Mouse (Mus musculus) neural tube, embryonic 13.5 days (tissue): ENCODE data around the gene Arl1. TPM values are rescaled to one million over a fixed set of nuclear protein-coding genes. Genes with fewer than 3 reads are reported as not detected.

Experiments used
- ATAC-seq: fragments of 200-750 bp; cut with Nextera tagmentation; 2 replicates; pipeline ENCODE4 v1.8.0; 2017; ENCODE audit warnings: low read depth, mild to moderate bottlenecking, moderate TSS enrichment, moderate library complexity
- H3K27ac ChIP-seq: fragments of 300-500 bp; sonication (generic); replicated peaks from 2 replicates; pipeline ENCODE4 v1.5.1; 2015; ENCODE audit warnings: moderate library complexity, mild to moderate bottlenecking, inconsistent platforms
- H3K27me3 ChIP-seq: fragments of 300-500 bp; sonication (generic); 2 replicates; pipeline ENCODE4 v1.6.1; 2015; ENCODE audit warnings: mild to moderate bottlenecking, inconsistent platforms
- H3K36me3 ChIP-seq: fragments of 300-500 bp; sonication (generic); 2 replicates; pipeline ENCODE4 v1.6.1; 2015; ENCODE audit warnings: mild to moderate bottlenecking, inconsistent platforms
- H3K4me1 ChIP-seq: fragments of 300-500 bp; sonication (generic); replicated peaks from 2 replicates; pipeline ENCODE4 v1.6.1; 2015; ENCODE audit warnings: inconsistent platforms
- H3K4me2 ChIP-seq: fragments of 300-500 bp; sonication (generic); 2 replicates; pipeline ENCODE4 v1.6.1; 2015; ENCODE audit warnings: inconsistent platforms, mild to moderate bottlenecking, moderate library complexity
- H3K4me3 ChIP-seq: fragments of 300-500 bp; sonication (generic); 2 replicates; pipeline ENCODE4 v1.5.1; 2015; ENCODE audit warnings: mild to moderate bottlenecking, inconsistent platforms
- H3K9ac ChIP-seq: fragments of 300-500 bp; sonication (generic); 2 replicates; pipeline ENCODE4 v1.6.1; 2015; ENCODE audit warnings: moderate library complexity, mild to moderate bottlenecking, inconsistent platforms
- H3K9me3 ChIP-seq: fragments of 300-500 bp; sonication (generic); 2 replicates; pipeline ENCODE4 v1.6.1; 2016; ENCODE audit warnings: inconsistent platforms
- WGBS: fragments of 180-500 bp; shearing (Covaris S2); methylation state at CpG from one replicate; pipeline ENCODE4 v1.1.7; 2015; 5-methylcytosine and 5-hydroxymethylcytosine counted together
- polyA plus RNA-seq: library from polyadenylated mRNA; unstranded; fragments of >200 nt; fragmentation: Nextera tagmentation; extraction: Ambion mirVana; gene quantifications from 2 replicates; pipeline ENCODE4 v1.2.1, GENCODE M21; 2015

Arl1 gene
- 157 and 159 TPM in 2 replicates for polyA plus RNA-seq

GRCm38 (mm10) chr10:88730571-88731495 lies at the start of gene Arl1:
TSS of gene Arl1 (plus strand) at chr10:88730858.
- Histone ChIP-seq H3K27ac (peak within 1 kb of the TSS; percentile 68), H3K36me3 (no peaks in the 10 kb centered on the region), H3K9me3 (no peaks in the 10 kb centered on the region), H3K27me3 (no peaks in the 10 kb centered on the region; the same call in 1 of the 2 replicates), H3K4me2 (peak within 1 kb of the TSS; percentile 71), H3K9ac (peak within 1 kb of the TSS; percentile 94), H3K4me3 (peak within 1 kb of the TSS; percentile 85), H3K4me1 (peaks cover 18% of the 10 kb centered on the region)
- under 1% methylated on average over 65 of the region's 65 CpGs for WGBS
- peak; percentile 98 for ATAC-seq

GRCm38 (mm10) chr10:88682904-88683563 lies 47.6 kb upstream of the Arl1 start:
- Histone ChIP-seq H3K4me2 (no peak overlapping the region), H3K4me1 (no peaks in the 10 kb centered on the region), H3K4me3 (no peak overlapping the region), H3K36me3 (no peaks in the 10 kb centered on the region), H3K9me3 (no peaks in the 10 kb centered on the region), H3K27me3 (no peaks in the 10 kb centered on the region), H3K27ac (no peak overlapping the region), H3K9ac (no peak overlapping the region)
- WGBS = 83% methylated on average over 4 of the region's 4 CpGs
- ATAC-seq = no peak

GRCm38 (mm10) chr10:88684925-88685324 lies 45.7 kb upstream of the Arl1 start, which contains the start of gene Spic:
TSS of gene Spic (minus strand) at chr10:88685015.
- Histone ChIP-seq H3K36me3 (no peaks in the 10 kb centered on the region), H3K27me3 (no peaks in the 10 kb centered on the region), H3K4me3 (no peak within 1 kb of the TSS), H3K27ac (no peak within 1 kb of the TSS), H3K9me3 (no peaks in the 10 kb centered on the region), H3K9ac (no peak within 1 kb of the TSS), H3K4me2 (no peak within 1 kb of the TSS), H3K4me1 (no peaks in the 10 kb centered on the region)
- ATAC-seq = no peak
- WGBS = 58% methylated on average over 5 of the region's 5 CpGs

- H3K36me3 ChIP-seq = no peaks in the 10 kb centered on the region
- H3K9ac ChIP-seq = no peak overlapping the region
- H3K27me3 ChIP-seq = no peaks in the 10 kb centered on the region
- H3K27ac ChIP-seq = no peak overlapping the region
- 73% methylated on average over 6 of the region's 6 CpGs for WGBS
- no peaks in the 10 kb centered on the region for H3K4me1 ChIP-seq
- ATAC-seq = no peak
- H3K9me3 ChIP-seq = no peaks in the 10 kb centered on the region
- H3K4me3 ChIP-seq = no peak overlapping the region
- H3K4me2 ChIP-seq = no peak overlapping the region
Measured at GRCm38 (mm10) chr10:88700938-88701337, 29.7 kb upstream of the Arl1 start.

GRCm38 (mm10) chr10:88708671-88709523 lies 21.8 kb upstream of the Arl1 start:
- H3K4me1 ChIP-seq = no peaks in the 10 kb centered on the region
- no peak overlapping the region for H3K4me2 ChIP-seq
- ATAC-seq = no peak
- no peaks in the 10 kb centered on the region for H3K9me3 ChIP-seq
- no peaks in the 10 kb centered on the region for H3K27me3 ChIP-seq
- no peaks in the 10 kb centered on the region for H3K36me3 ChIP-seq
- H3K27ac ChIP-seq = no peak overlapping the region
- no peak overlapping the region for H3K9ac ChIP-seq
- 60% methylated on average over 10 of the region's 10 CpGs for WGBS
- no peak overlapping the region for H3K4me3 ChIP-seq

GRCm38 (mm10) chr10:88712359-88712758 lies 18.3 kb upstream of the Arl1 start:
- H3K4me1 ChIP-seq = no peaks in the 10 kb centered on the region
- 81% methylated on average over 6 of the region's 6 CpGs for WGBS
- H3K27ac ChIP-seq = no peak overlapping the region
- H3K9ac ChIP-seq = no peak overlapping the region
- ATAC-seq = no peak
- no peaks in the 10 kb centered on the region for H3K9me3 ChIP-seq
- H3K4me2 ChIP-seq = no peak overlapping the region
- H3K27me3 ChIP-seq = no peaks in the 10 kb centered on the region
- H3K4me3 ChIP-seq = no peak overlapping the region
- no peaks in the 10 kb centered on the region for H3K36me3 ChIP-seq

GRCm38 (mm10) chr10:88714744-88715143 lies 15.9 kb upstream of the Arl1 start:
- ATAC-seq = no peak
- WGBS = 85% methylated on average over 4 of the region's 4 CpGs

GRCm38 (mm10) chr10:88715621-88716020 lies 15.0 kb upstream of the Arl1 start:
- WGBS = 80% methylated on average over 6 of the region's 6 CpGs
- Histone ChIP-seq H3K27me3 (no peaks in the 10 kb centered on the region), H3K9me3 (no peaks in the 10 kb centered on the region), H3K9ac (no peak overlapping the region), H3K4me3 (no peak overlapping the region), H3K4me2 (no peak overlapping the region), H3K36me3 (no peaks in the 10 kb centered on the region), H3K27ac (no peak overlapping the region), H3K4me1 (no peaks in the 10 kb centered on the region)
- ATAC-seq = no peak

More at GRCm38 (mm10) chr10:88714744-88715143, 15.9 kb upstream of the Arl1 start:
- Histone ChIP-seq H3K4me1 (no peaks in the 10 kb centered on the region), H3K27me3 (no peaks in the 10 kb centered on the region), H3K36me3 (no peaks in the 10 kb centered on the region), H3K9me3 (no peaks in the 10 kb centered on the region), H3K9ac (no peak overlapping the region), H3K4me2 (no peak overlapping the region), H3K27ac (no peak overlapping the region), H3K4me3 (no peak overlapping the region)

- ATAC-seq = no peak
- Histone ChIP-seq H3K9ac (no peak overlapping the region), H3K36me3 (no peaks in the 10 kb centered on the region), H3K4me2 (no peak overlapping the region), H3K27me3 (no peaks in the 10 kb centered on the region), H3K4me1 (no peaks in the 10 kb centered on the region), H3K27ac (no peak overlapping the region), H3K9me3 (no peaks in the 10 kb centered on the region), H3K4me3 (no peak overlapping the region)
- WGBS = 60% methylated on average over 13 of the region's 13 CpGs
Measured at GRCm38 (mm10) chr10:88716986-88717755, 13.5 kb upstream of the Arl1 start.

GRCm38 (mm10) chr10:88717756-88718025 lies 13.0 kb upstream of the Arl1 start:
- Histone ChIP-seq H3K9ac (no peak overlapping the region), H3K4me2 (no peak overlapping the region), H3K4me1 (no peaks in the 10 kb centered on the region), H3K27ac (no peak overlapping the region), H3K27me3 (no peaks in the 10 kb centered on the region), H3K4me3 (no peak overlapping the region), H3K9me3 (no peaks in the 10 kb centered on the region), H3K36me3 (no peaks in the 10 kb centered on the region)
- WGBS = 43% methylated on average over 2 of the region's 2 CpGs
- no peak for ATAC-seq

- Histone ChIP-seq H3K4me3 (no peak overlapping the region), H3K27ac (no peak overlapping the region), H3K4me1 (no peaks in the 10 kb centered on the region), H3K9ac (no peak overlapping the region), H3K9me3 (no peaks in the 10 kb centered on the region), H3K4me2 (no peak overlapping the region), H3K36me3 (no peaks in the 10 kb centered on the region), H3K27me3 (no peaks in the 10 kb centered on the region)
- 78% methylated on average over 1 of the region's 1 CpGs for WGBS
- no peak for ATAC-seq
Measured at GRCm38 (mm10) chr10:88719618-88720017, 11.0 kb upstream of the Arl1 start.
